Mouse (Mus musculus) neural tube, embryonic 13.5 days (tissue): ENCODE results near the gene Nav2. TPM values are rescaled to one million over a fixed set of nuclear protein-coding genes. Genes with fewer than 3 reads are reported as not detected.

ENCODE experiments used
- ATAC-seq: fragments of 200-750 bp; cut with Nextera tagmentation; 2 replicates; pipeline ENCODE4 v1.8.0; 2017; ENCODE audit warnings: low read depth, mild to moderate bottlenecking, moderate TSS enrichment, moderate library complexity
- H3K27ac ChIP-seq: fragments of 300-500 bp; sonication (generic); replicated peaks from 2 replicates; pipeline ENCODE4 v1.5.1; 2015; ENCODE audit warnings: moderate library complexity, mild to moderate bottlenecking, inconsistent platforms
- H3K27me3 ChIP-seq: fragments of 300-500 bp; sonication (generic); 2 replicates; pipeline ENCODE4 v1.6.1; 2015; ENCODE audit warnings: mild to moderate bottlenecking, inconsistent platforms
- H3K36me3 ChIP-seq: fragments of 300-500 bp; sonication (generic); 2 replicates; pipeline ENCODE4 v1.6.1; 2015; ENCODE audit warnings: mild to moderate bottlenecking, inconsistent platforms
- H3K4me1 ChIP-seq: fragments of 300-500 bp; sonication (generic); replicated peaks from 2 replicates; pipeline ENCODE4 v1.6.1; 2015; ENCODE audit warnings: inconsistent platforms
- H3K4me2 ChIP-seq: fragments of 300-500 bp; sonication (generic); 2 replicates; pipeline ENCODE4 v1.6.1; 2015; ENCODE audit warnings: inconsistent platforms, mild to moderate bottlenecking, moderate library complexity
- H3K4me3 ChIP-seq: fragments of 300-500 bp; sonication (generic); 2 replicates; pipeline ENCODE4 v1.5.1; 2015; ENCODE audit warnings: mild to moderate bottlenecking, inconsistent platforms
- H3K9ac ChIP-seq: fragments of 300-500 bp; sonication (generic); 2 replicates; pipeline ENCODE4 v1.6.1; 2015; ENCODE audit warnings: moderate library complexity, mild to moderate bottlenecking, inconsistent platforms
- H3K9me3 ChIP-seq: fragments of 300-500 bp; sonication (generic); 2 replicates; pipeline ENCODE4 v1.6.1; 2016; ENCODE audit warnings: inconsistent platforms
- WGBS: fragments of 180-500 bp; shearing (Covaris S2); methylation state at CpG from one replicate; pipeline ENCODE4 v1.1.7; 2015; 5-methylcytosine and 5-hydroxymethylcytosine counted together
- polyA plus RNA-seq: library from polyadenylated mRNA; unstranded; fragments of >200 nt; fragmentation: Nextera tagmentation; extraction: Ambion mirVana; gene quantifications from 2 replicates; pipeline ENCODE4 v1.2.1, GENCODE M21; 2015

Gene Nav2
- polyA plus RNA-seq, 1 experiment from 2014 or later, result 19.6 TPM

DNA sequence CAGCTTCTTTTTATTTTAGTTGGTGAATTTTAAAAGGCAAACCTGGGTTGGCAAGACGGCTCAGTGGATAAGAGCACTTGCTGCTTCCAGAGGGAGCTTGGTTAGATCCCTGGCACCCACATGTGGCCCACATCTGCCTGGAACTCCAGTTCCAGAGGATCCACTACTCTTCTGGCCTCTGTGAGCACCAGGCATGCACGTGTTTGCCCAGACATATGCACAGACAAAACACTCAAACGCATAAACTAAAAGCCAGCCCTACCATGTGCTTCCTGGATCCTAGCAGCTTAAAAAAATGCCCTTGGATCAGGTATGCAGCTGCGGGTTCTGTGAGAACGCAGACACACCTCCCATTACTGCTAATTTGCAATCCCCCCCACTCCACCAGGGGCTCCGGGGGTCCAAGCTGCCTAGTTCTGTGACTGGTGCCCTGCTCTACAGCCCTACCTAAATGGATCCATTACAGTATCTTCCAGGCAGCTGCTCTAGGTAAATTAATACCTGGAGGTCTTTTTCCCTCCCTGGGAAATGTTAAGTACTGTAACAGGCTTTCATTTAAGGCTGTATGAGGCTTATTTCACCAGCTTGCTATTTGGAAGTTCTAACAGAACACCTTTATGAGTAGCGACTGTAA is 603.4 kb downstream of the Nav2 start:
- no peak for ATAC-seq
- H3K4me1 ChIP-seq, result peaks cover 20% of the 10 kb centered on the region; the same call in 1 of the 2 replicates
- no peak overlapping the region for H3K4me3 ChIP-seq
- H3K4me2 ChIP-seq, result no peak overlapping the region
- H3K9me3 ChIP-seq, result no peaks in the 10 kb centered on the region
- 62% methylated on average over 7 of the region's 7 CpGs for WGBS
- no peaks in the 10 kb centered on the region for H3K27me3 ChIP-seq
- no peaks in the 10 kb centered on the region for H3K36me3 ChIP-seq
- no peak overlapping the region for H3K27ac ChIP-seq
- H3K9ac ChIP-seq, result no peak overlapping the region

- Histone ChIP-seq H3K27ac (no peak overlapping the region), H3K9ac (no peak overlapping the region), H3K36me3 (no peaks in the 10 kb centered on the region), H3K27me3 (no peaks in the 10 kb centered on the region), H3K4me2 (no peak overlapping the region), H3K9me3 (no peaks in the 10 kb centered on the region), H3K4me3 (no peak overlapping the region), H3K4me1 (peaks cover 20% of the 10 kb centered on the region; the same call in 1 of the 2 replicates)
- 72% methylated on average over 6 of the region's 6 CpGs for WGBS
- no peak for ATAC-seq
Measured at GRCm38 (mm10) chr7:49513763-49514437, 605.4 kb downstream of the Nav2 start.

- no peak overlapping the region for H3K9ac ChIP-seq
- no peaks in the 10 kb centered on the region for H3K27me3 ChIP-seq
- no peak overlapping the region for H3K27ac ChIP-seq
- ATAC-seq, result no peak
- H3K9me3 ChIP-seq, result no peaks in the 10 kb centered on the region
- WGBS, result 88% methylated on average over 2 of the region's 2 CpGs
- H3K4me2 ChIP-seq, result no peak overlapping the region
- H3K36me3 ChIP-seq, result no peaks in the 10 kb centered on the region
- H3K4me1 ChIP-seq, result peaks cover 16% of the 10 kb centered on the region; the same call in 1 of the 2 replicates
- no peak overlapping the region for H3K4me3 ChIP-seq
Measured at GRCm38 (mm10) chr7:49515012-49515411, 606.5 kb downstream of the Nav2 start.

GRCm38 (mm10) chr7:49520504-49520903 is 612.0 kb downstream of the Nav2 start:
- WGBS, result 74% methylated on average over 2 of the region's 2 CpGs
- no peaks in the 10 kb centered on the region for H3K36me3 ChIP-seq
- H3K4me1 ChIP-seq, result peaks cover 36% of the 10 kb centered on the region
- ATAC-seq, result no peak
- 0 out of 2 replicates have a peak overlapping the region, but pooled peaks have one; percentile 24 for H3K27ac ChIP-seq
- H3K4me2 ChIP-seq, result no peak overlapping the region
- H3K9me3 ChIP-seq, result no peaks in the 10 kb centered on the region
- H3K4me3 ChIP-seq, result no peak overlapping the region
- H3K27me3 ChIP-seq, result no peaks in the 10 kb centered on the region
- H3K9ac ChIP-seq, result no peak overlapping the region

- Histone ChIP-seq H3K27me3 (no peaks in the 10 kb centered on the region), H3K9ac (0 out of 2 replicates have a peak overlapping the region, but pooled peaks have one; percentile 31), H3K9me3 (no peaks in the 10 kb centered on the region), H3K4me3 (no peak overlapping the region), H3K27ac (no peak overlapping the region), H3K36me3 (no peaks in the 10 kb centered on the region), H3K4me1 (peaks cover 36% of the 10 kb centered on the region), H3K4me2 (no peak overlapping the region)
- no peak for ATAC-seq
- WGBS, result 31% methylated on average over 4 of the region's 4 CpGs
Measured at GRCm38 (mm10) chr7:49521349-49521748, 612.8 kb downstream of the Nav2 start.

DNA sequence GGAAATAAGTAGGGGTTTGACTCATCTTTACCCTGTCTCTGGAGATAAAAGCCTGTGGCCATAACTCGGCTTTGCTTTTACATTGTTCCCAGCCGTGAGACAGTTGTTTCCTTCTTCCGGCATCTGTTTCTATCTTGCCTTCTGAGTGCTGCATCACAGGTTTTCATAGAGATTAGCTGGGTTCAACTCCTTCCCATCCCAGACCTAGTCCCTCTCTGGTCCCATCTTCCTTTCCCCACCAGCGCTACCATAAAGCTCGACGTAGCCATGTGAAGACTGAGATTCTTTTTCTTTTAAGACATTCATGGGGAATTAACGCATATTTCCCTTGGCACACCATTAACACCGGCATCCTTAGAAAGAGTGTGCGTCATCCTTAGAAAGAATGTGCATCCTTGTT is 613.5 kb downstream of the Nav2 start:
- H3K9ac ChIP-seq, result peak overlapping the region; percentile 31; the same call in 1 of the 2 replicates
- WGBS, result 6% methylated on average over 9 of the region's 9 CpGs
- H3K27ac ChIP-seq, result no peak overlapping the region
- H3K27me3 ChIP-seq, result no peaks in the 10 kb centered on the region
- H3K4me2 ChIP-seq, result peak overlapping the region; percentile 49
- no peaks in the 10 kb centered on the region for H3K9me3 ChIP-seq
- H3K4me3 ChIP-seq, result peak overlapping the region; percentile 22
- ATAC-seq, result 0 out of 2 replicates have a peak, but pooled peaks have one; percentile 30
- no peaks in the 10 kb centered on the region for H3K36me3 ChIP-seq
- peaks cover 36% of the 10 kb centered on the region for H3K4me1 ChIP-seq

- ATAC-seq, result peak; percentile 69
- H3K9ac ChIP-seq, result no peak overlapping the region
- 2% methylated on average over 24 of the region's 24 CpGs for WGBS
- no peaks in the 10 kb centered on the region for H3K36me3 ChIP-seq
- H3K9me3 ChIP-seq, result no peaks in the 10 kb centered on the region
- H3K4me2 ChIP-seq, result peak overlapping the region; percentile 49
- no peaks in the 10 kb centered on the region for H3K27me3 ChIP-seq
- peaks cover 41% of the 10 kb centered on the region for H3K4me1 ChIP-seq
- no peak overlapping the region for H3K27ac ChIP-seq
- peak overlapping the region; percentile 22 for H3K4me3 ChIP-seq
Measured at GRCm38 (mm10) chr7:49522411-49523114, 614.0 kb downstream of the Nav2 start.

- 23% methylated on average over 4 of the region's 4 CpGs for WGBS
Measured at GRCm38 (mm10) chr7:49523115-49523445, 614.6 kb downstream of the Nav2 start.

DNA sequence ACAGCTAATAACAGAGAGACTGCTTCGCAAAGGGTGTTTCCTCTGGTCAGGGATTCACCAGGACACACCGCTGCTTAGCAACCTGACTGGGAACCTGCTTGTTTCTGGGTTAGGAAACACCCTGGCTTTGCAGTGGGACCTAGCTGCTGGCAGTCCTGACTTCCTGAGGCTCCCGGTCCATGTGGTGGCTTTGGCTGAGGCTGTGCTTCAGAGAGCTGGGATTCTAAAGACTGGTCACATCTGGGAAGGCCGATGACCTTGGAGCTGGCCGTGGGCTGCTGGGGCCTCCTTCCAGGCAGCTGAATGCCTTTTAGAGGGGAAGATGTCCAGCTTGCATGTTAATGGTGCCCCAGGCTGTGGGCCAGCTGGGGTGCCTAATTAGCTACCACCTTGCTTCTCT is 615.2 kb downstream of the Nav2 start:
- Histone ChIP-seq H3K9me3 (no peaks in the 10 kb centered on the region), H3K4me1 (peaks cover 43% of the 10 kb centered on the region), H3K36me3 (no peaks in the 10 kb centered on the region), H3K27ac (no peak overlapping the region), H3K4me2 (no peak overlapping the region), H3K4me3 (no peak overlapping the region), H3K9ac (no peak overlapping the region), H3K27me3 (no peaks in the 10 kb centered on the region)
- 41% methylated on average over 5 of the region's 5 CpGs for WGBS
- no peak for ATAC-seq

More at GRCm38 (mm10) chr7:49523115-49523445, 614.6 kb downstream of the Nav2 start:
- ATAC-seq, result no peak
- Histone ChIP-seq H3K9ac (no peak overlapping the region), H3K27ac (no peak overlapping the region), H3K9me3 (no peaks in the 10 kb centered on the region), H3K36me3 (no peaks in the 10 kb centered on the region), H3K4me2 (peak overlapping the region; percentile 49; the same call in 1 of the 2 replicates), H3K4me3 (peak overlapping the region; percentile 22; the same call in 1 of the 2 replicates), H3K27me3 (no peaks in the 10 kb centered on the region), H3K4me1 (peaks cover 43% of the 10 kb centered on the region)

GRCm38 (mm10) chr7:49525348-49526100 is 617.0 kb downstream of the Nav2 start:
- no peaks in the 10 kb centered on the region for H3K27me3 ChIP-seq
- ATAC-seq, result no peak
- no peak overlapping the region for H3K27ac ChIP-seq
- H3K4me1 ChIP-seq, result peaks cover 41% of the 10 kb centered on the region
- WGBS, result 70% methylated on average over 11 of the region's 11 CpGs
- no peak overlapping the region for H3K9ac ChIP-seq
- H3K9me3 ChIP-seq, result no peaks in the 10 kb centered on the region
- no peak overlapping the region for H3K4me3 ChIP-seq
- no peaks in the 10 kb centered on the region for H3K36me3 ChIP-seq
- no peak overlapping the region for H3K4me2 ChIP-seq

DNA sequence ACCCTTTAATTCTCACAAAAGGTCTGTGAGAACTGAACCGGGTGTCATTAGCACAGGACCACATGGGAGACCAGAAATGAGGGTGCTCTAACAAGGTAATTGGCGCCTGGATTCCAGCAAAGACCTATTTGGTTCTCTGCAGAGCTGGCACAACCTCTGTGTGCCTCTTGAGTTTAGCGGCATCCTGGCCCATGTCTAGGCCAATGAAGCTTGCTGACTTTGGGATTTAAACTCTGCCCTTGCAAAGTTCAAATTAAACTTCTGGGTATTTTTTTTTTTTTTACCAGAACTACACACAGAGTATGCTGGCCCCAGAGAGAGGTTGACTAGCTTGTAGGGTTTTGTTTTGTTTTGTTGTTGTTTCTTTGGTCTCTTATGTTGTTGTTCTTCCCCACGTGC is 617.6 kb downstream of the Nav2 start:
- H3K9me3 ChIP-seq, result no peaks in the 10 kb centered on the region
- H3K27ac ChIP-seq, result no peak overlapping the region
- 67% methylated on average over 4 of the region's 4 CpGs for WGBS
- H3K4me1 ChIP-seq, result peaks cover 36% of the 10 kb centered on the region
- H3K4me2 ChIP-seq, result no peak overlapping the region
- H3K4me3 ChIP-seq, result no peak overlapping the region
- no peak for ATAC-seq
- no peaks in the 10 kb centered on the region for H3K36me3 ChIP-seq
- H3K27me3 ChIP-seq, result no peaks in the 10 kb centered on the region
- H3K9ac ChIP-seq, result no peak overlapping the region

DNA sequence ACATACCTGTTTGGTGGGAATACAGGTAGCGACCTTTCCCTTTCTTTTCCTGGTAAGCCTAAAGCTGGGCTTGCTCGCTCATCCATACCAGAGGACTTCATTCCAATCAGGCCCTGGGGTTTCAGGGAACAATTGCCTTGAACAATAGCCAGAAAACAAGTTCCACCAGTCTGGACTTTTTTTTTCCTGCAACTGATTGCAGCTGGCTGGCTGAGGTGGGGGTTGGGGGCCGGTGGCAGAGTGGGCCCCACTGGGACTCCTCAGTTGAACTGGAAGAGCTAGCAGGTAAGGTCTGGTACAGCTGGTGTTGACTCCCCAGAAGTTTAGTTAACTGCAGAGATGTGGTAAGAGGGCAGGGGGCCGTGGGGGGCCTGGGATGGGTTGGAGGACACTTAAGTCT is 619.0 kb downstream of the Nav2 start:
- no peak overlapping the region for H3K27ac ChIP-seq
- 11% methylated on average over 4 of the region's 4 CpGs for WGBS
- no peak overlapping the region for H3K9ac ChIP-seq
- no peaks in the 10 kb centered on the region for H3K27me3 ChIP-seq
- no peak overlapping the region for H3K4me3 ChIP-seq
- H3K36me3 ChIP-seq, result no peaks in the 10 kb centered on the region
- no peak overlapping the region for H3K4me2 ChIP-seq
- no peak for ATAC-seq
- no peaks in the 10 kb centered on the region for H3K9me3 ChIP-seq
- H3K4me1 ChIP-seq, result peaks cover 22% of the 10 kb centered on the region
